Mouse (Mus musculus) layer of hippocampus, postnatal 14 days (tissue): ENCODE measurements around the gene Mrpl16. TPM values are rescaled to one million over a fixed set of nuclear protein-coding genes. Genes with fewer than 3 reads are reported as not detected.

Experiments
- DNase-seq, 2 experiments: peaks; one replicate each; pipeline ENCODE4 v3.0.0; 2021 to 2022; ENCODE audit warnings: low spot score in 2 of 2, mixed read lengths in 1 of 2
- total RNA-seq, 2 experiments: library from RNA; stranded (reverse); gene quantifications; 2 replicates each; pipeline ENCODE4 v1.2.3; 2021

Mrpl16 gene
- total RNA-seq, 2 experiments from 2014 or later: 37.9 to 41.2 TPM

DNA sequence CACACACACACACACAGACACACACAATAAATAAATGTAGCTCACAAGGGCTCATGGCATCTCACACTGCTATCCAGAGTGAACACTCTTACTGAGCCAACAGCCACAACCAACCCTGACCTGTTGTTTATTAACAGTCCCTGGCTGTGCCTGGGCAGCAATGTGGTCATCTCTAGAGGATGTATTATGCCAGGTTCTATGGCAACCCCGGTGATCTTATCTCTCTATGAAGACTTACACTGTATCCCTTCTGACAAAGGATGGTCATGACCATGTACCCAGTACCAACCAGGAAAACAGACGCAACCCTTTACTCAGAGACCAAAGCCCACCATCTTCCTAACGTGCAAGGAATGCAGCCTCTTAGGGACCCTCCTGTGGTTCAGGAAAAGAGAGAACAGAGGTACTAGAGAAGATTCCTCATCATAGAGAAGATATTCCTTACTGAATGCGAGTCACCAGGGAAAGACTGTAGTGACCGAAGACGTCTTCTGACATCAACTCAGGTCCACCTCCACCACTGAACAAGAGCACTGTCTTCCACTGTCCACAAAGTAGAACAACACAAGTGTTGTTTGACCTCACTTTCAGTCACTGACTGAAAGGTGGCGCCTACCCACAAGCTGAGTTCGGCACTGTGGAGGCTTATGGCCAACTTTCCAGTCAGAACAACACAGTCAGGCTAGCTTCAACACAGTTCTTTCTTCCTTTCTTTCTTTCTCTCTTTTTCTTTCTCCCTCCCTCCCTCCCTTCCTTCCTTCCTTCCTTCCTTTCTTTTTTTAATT, 30.5 kb downstream of the Mrpl16 start:
- no peak for DNase-seq

DNA sequence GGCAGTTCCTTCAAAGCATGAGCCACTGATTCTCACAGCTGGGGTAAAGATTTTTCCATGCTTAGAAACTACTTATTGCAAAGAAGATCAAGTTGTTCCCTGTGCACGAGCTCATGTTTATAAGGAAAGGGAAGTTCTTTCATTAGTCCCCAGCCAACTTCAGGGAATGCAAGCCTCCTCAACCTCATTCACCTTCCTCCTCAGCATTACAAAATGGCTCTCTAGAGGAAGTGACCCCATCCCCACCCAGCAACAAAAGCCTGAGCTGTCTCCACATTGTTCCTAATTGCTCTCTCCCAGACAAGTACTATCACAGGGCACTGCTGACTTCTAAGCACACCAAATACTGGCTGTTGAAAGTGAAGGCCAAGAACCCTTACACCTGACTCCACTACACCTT, 34.2 kb downstream of the Mrpl16 start:
- DNase-seq: no peak

DNA sequence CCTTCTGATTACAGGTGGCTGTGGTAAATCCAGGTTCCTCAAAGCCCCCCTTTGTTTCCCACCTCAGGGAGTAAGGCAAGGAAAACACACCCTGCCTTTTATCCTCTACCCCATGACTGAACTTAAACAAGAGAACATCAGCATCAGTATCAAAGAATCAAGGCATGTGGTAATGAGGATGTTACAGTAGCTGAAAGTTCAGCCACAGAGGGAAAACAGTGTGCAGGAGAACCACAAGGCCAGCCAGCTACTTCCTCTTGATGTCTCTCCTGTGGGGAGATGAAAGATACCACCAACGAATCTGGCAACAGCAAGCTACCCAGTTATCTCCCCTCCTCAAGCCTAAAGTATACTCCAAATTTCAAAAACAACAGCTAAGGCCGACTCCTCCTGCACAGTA, 37.1 kb downstream of the Mrpl16 start:
- DNase-seq: no peak

DNA sequence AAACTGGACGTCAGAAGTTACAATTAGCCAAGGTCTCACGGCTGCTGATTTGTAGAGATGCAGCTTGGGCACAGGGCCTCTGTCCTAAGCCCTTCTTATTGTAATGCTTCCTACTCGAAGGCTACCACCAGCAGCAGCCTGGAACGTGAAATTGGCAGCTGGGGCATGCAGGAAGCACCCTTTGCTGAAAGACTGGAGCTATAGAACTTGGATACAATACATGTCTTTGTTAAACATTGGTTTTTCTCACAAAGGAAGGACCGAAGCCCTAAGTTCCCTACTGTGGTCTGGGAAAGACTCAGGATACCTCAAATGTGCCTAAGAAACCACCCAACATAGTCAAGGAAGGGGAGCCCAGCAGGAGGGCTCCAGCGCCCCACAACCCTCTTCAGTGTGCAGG, 37.6 kb downstream of the Mrpl16 start:
- DNase-seq: no peak

DNA sequence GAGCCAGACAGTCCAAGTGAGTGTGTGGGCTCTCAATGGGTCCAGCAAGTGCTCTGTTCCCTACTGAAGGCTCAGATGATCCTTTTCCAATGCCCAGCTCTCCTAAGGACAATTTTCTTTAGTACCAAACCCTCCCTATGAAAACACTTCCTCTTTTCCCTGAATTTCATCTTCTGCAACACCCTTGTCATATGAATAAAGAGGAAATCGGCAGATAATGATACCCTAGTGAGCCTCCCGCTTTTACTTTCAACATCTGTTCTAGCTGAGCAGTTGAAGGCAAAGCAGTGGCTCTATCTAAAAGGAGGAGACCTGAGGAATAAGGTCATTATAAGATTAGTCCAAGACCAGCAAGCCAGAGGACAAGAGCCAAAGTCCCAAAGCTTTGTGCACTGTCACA, 38.3 kb downstream of the Mrpl16 start:
- DNase-seq: no peak

DNA sequence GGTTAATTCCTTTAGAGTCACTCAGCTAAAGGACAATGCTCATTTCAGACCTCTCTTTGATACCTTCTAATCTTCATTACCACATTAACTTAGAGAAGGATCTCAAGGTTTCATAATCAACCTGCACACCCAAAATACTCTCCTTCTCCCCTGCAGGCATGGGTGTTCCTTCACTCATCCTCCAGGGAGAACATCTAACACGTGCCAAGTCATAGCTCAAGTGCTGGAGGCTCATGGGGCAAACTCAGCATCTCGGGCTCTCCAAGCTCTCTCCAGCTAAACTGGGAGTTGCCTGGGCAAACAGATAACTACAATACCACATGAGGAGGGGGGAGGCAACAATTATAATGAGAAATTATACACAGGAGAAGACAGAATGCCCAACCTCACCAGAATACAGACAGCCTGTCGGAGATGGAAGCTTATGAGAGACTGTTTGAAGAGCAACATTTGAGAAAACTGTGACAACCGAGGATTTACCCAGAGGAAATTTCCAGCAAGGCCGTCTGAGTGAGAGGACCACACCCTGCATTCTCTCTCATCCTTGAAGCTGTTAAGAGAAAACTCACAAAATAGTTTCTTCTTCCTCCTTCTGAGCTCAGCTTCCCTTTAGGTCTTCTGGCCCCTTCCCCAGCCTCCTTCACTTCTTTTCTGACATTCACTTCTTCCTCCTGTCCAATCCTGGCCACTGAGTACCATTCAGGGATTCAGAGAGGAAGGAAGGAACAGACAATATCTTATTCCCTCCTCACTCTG, 40.0 kb downstream of the Mrpl16 start:
- DNase-seq: no peak

DNA sequence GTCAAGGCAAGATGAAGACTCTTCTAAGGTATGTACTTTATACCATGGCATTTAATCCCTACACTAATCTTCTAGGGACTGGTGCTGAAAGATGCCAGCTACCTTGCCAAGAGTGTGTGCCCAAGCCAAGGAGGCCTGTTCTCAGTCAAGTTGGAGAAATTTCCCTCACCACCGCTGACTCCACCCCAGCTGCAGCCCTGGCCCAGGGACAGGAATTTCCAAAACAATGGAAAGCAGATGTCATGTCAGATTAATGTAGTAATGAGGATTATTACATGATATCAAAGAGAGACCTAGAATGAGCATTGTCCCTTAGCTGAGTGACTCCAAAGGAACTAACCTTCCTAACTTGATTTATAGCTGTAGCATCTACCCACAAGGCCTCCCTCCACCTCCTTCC, 40.7 kb downstream of the Mrpl16 start:
- no peak for DNase-seq

DNA sequence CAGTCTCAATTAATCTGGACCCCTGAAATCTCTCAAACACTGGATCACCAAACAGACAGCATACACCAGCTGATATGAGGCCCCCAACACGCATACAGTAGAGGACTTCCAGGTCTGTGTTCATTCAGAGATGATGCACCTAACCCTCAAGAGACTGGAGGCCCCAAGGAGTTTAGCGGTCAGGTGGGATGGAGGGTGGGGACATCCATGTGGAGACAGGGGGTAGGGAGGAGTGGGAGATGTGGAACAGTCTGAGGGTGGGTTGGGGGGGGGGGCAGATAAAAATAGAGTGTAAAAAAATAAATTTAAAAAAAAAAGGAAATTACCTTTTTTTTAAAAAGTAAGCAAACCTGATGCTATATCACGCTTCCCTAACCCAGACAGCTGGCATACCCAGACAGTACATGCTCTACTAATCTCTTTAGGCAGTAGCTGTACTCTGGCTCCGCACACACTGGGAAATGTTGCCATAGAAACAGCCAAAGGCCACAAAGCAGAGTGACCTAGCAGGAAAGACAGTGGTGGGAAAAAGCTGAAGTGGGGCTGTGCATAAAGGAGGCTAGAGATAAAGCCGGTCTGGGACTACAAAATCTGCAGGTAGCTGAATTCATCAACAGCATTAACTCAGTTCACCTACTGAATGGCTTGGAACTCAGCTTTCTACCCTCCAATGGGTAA, 41.6 kb downstream of the Mrpl16 start:
- DNase-seq: no peak

DNA sequence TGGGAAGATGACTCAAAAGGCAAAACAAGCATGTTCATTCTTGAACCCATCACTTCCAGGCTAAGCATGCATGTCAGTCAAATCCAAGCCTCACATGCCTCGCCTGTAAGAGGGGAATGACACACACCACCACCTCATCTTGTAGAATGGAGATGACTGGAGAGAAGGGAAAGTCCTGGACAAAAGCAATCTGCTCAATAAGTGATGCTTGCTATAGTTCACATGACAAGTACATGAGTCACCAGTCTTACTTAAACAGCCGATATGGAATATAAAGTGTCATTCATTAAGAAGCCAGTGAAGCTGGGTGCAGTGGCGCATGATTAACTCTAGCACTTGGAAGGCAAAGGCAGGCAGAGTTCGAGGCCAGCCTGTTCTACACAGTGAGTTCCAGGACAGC, 42.9 kb downstream of the Mrpl16 start:
- no peak for DNase-seq

DNA sequence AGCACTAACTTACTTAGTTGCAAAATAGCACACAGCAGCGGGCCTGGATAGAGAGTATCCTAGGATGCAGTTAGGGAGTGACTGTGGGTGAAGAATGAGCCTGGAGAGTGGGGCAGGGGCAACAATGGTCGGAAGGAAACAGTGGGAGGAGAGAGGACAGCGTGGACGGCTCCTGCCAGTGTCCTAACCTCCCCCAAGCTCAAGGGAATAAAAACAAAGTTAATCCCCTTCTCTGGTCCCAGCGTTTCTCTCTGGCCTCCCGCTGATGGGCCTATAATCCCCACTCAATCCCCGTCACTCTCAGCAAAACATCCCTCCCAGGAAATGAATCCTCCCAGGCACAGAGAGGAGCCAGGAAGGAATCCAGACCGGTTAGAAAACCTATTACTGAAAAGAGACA, 43.5 kb downstream of the Mrpl16 start:
- DNase-seq: no peak

DNA sequence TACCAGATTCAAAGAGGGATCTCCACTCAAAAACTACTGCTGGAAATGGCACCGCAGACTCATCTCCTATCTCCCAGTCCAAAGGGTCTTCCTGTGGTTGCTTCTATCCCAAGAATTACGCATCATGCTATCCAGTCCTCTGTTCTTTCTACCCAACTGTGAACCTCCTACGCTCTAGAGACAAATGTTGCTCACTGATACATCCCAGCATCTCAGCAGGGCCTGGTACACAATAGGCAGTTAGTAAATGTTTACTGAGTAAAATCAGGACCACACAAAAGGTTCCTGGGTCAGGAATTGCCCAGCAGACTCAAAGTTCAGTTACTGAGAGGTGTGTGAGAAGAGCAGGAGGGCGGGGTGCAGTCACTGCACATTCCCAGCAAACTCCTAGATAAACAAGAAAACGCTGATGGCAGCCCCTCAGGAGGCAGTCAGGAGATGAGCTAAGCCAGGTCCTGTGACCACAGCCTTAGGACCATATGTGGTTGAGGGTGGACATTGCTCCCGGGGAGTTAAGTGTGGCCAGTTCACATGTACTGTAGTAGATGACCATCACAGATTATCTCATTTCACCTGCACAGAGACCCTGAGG, 44.6 kb downstream of the Mrpl16 start:
- DNase-seq: no peak

DNA sequence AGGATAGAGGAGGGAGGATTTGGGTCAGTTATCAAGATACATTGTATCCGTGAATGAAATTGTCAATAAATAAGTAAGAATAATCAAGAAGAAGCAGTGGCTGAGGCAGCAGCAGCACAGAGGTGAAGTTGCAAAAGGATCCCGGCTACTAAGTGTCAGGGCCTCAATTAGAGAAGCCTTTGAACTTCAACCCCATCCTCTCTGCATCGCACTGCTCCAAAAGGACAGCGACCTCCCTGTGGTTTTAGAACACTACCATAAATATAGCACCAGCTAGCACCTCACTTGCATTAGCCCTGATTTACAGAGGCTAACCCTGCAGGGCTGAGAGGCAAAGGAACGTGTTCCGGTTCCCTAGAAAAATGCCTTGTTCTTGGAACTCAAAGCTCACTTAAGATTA, 46.5 kb downstream of the Mrpl16 start:
- DNase-seq: no peak

DNA sequence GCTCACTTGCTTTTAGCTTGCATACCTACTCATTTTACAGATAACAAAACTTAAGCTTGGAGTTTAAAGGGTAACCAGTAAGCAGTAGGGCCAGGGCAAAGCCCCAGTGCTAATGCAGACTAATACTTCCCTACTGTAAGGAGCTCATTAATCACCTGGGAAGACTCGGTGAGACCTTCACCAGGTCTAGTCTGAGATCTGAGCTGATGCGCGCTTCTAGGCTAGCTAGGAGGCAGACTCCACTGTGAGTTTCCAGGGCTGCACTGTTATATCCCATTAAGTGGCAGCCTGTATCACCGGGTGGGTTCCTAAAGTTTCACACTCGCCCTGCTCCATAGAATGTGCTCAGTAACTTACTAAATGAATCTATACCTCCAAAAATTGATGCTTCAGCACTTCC, 47.4 kb downstream of the Mrpl16 start:
- DNase-seq: no peak

DNA sequence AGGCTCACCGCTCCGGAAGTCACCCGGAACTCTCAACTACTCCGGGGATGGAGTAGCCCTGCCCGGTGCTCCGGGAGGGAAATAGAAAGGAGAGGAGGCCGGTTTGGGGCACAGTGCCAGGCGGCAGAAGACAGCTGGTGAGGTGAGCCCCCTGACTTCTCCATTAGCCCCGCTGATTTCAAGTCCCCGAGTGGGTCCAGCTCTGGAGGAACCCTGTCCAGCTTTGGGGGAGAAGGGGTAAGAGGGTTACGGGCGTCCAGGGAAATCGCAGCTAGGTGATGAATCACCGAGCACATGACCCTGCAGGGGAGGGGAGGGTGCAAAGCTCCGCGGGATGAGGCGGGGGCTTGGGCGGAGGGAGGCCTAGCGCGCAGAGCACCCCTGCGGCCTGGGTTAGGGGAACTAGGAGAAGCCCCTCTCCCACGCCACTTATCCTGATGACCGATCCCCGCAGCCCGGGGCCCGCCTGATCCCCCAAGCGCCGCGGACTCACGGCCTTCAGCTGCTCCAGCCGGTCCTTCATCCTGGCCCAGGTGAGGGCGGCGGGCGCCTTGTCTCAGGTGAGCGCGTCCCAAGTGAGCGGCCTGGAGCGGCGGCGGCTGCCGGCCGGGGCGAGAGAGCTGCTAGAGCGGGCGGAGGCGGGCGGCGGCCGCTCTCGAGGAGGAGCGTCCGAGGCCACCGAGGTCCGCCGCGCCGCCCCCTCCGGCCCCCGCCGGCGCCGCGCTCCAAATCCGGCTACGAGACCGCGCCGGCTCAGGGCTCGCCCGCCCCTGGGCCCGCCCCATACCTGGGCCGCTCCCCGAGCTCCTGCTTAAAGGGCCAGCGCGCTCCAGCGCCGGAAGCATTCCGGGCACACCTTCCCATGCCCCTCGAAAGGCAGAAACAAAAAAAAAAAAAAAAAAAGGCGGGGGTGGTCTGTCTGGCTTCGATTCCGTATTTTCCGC, 48.3 kb downstream of the Mrpl16 start:
- DNase-seq: peak; percentile 28 to 52

DNA sequence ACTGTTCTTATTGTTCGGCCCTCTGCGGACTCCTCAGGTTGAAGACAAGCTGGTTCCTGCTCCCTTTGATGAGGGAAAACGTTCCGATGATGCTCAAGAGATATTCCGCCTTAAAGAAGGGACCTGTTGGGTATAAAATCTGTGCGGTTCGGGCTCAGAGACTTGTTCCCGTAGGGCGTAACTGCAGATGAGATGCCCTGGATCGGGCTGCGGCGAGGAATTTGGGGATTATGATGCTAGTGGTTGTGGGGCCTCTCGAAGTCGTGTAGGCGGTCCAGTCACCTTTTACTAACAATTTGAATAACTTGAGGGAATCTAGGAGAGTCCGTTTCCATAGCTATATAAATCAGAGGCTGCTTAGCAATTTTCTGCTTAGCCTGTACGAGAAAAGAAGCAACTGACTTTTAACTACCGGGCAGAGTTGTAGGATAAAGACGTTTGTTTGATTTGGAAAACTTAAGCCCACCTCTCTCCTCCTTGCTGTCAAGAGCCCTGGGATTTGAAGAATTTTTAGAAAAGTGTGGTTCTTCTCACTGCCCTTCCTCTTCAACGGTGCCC, 49.0 kb downstream of the Mrpl16 start, which contains the start of gene Stx3:
TSS of gene Stx3 (minus strand) at position 261 of the 558 bp plus-strand sequence.
- DNase-seq: no peak

DNA sequence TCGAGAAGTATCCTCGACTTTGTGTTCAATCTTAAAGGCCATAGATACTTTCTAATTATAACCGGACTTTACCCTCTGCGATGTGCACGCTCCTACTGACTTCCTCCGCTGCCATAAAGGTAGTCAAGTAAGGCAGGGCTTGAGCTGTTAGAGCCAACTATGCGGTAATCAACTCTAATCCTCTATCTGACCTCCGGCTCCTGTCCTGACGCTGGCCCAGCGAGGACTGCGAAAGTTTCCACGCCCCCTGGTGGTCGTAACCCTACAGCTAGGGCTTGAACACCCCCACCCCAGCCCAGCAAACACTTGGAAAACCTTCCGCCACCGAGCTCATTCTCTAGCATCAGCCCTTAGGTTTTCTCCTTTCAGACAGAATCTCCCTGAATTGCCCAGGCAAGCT, 49.6 kb downstream of the Mrpl16 start:
- DNase-seq: peak; percentile 54 to 58

DNA sequence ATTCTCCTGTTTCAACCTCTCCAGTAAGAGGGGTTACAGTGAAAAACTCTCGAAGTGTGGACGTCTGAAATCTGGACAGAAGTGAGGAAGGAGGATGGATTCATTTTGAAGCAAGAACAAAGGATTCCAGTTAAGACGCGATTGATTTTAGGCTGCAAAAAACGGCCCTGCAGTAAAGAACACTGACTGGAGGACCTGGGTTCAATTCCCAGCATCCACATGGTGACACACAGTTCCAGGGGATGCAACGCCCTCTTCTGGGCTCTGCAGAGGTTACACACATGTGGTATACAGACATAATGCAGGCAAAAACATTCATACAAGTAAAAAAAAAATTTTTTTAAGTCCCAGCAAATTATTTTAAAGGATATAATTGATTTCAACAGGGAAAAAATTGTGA, 50.0 kb downstream of the Mrpl16 start:
- DNase-seq: no peak

DNA sequence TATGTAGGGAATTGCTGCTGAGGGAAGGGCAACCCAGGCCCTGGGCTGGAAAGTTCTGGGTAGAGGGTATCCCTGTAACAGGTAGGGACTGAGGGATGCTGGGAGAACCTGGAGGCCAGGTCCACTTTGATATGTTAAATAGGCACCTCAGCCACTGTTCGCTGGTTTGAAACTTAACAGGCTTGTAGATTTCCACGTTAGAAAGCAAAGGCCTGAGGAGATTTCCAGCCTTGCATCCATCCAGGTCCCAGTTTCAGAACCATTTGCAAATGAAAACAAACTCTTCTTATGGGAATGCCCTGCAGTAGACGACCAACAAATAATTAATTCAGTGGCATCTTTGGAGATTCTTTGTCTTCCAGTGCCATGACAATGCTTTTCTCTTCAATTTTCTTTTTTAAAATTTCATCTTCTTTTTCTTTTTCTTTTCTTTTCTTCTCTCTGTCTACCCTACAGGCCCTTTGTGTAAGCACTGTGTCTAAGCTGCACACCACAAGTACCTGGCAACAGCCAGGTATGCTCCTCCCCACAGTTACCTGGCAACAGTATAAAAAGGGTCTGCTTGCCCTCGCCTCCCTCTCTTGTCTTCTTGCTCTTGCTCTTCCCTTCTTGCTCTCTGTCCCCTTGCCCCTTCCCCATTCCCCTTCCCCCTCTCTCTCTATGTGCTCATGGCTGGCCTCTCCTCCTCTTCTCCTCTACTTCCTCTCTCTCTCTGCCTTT, 53.3 kb downstream of the Mrpl16 start:
- no peak for DNase-seq
